Mouse (Mus musculus) ES-Bruce4 (cell line): ENCODE measurements around the gene 3110082I17Rik. TPM values are rescaled to one million over a fixed set of nuclear protein-coding genes. Genes with fewer than 3 reads are reported as not detected.
"Not testable (repeated sequence)": the region's sequence is repeated elsewhere in the genome, so short reads cannot be mapped to it uniquely, and the experiment has no call there.

Experiments used
- H3K27ac ChIP-seq: 2 replicates; pipeline ENCODE4 v1.5.1; 2012; ENCODE audit warnings: low read length, inconsistent platforms; ENCODE audit not compliant: insufficient read depth
- H3K27me3 ChIP-seq: 2 replicates; pipeline ENCODE4 v1.6.1; 2012; ENCODE audit warnings: mild to moderate bottlenecking, low read length, inconsistent platforms; ENCODE audit not compliant: control insufficient read depth, poor library complexity, insufficient read depth, severe bottlenecking
- H3K36me3 ChIP-seq: 2 replicates; pipeline ENCODE4 v1.6.1; 2012; ENCODE audit warnings: inconsistent platforms, mild to moderate bottlenecking, low read length, moderate library complexity; ENCODE audit not compliant: control insufficient read depth, poor library complexity, insufficient read depth, severe bottlenecking
- H3K4me1 ChIP-seq: one replicate; pipeline ENCODE4 v1.8.1; 2011; ENCODE audit warnings: low read length; ENCODE audit not compliant: control insufficient read depth, insufficient read depth
- H3K4me3 ChIP-seq: 2 replicates; pipeline ENCODE4 v1.5.1; 2011; ENCODE audit warnings: low read depth, mild to moderate bottlenecking, low read length
- H3K9ac ChIP-seq: 2 replicates; pipeline ENCODE4 v1.6.1; 2012; ENCODE audit warnings: low read depth, mild to moderate bottlenecking, inconsistent platforms; ENCODE audit not compliant: poor library complexity, severe bottlenecking
- H3K9me3 ChIP-seq: replicated peaks from 2 replicates; pipeline ENCODE4 v1.6.1; 2012; ENCODE audit warnings: mild to moderate bottlenecking, low read length, inconsistent platforms; ENCODE audit not compliant: control insufficient read depth, poor library complexity, insufficient read depth, severe bottlenecking
- CTCF ChIP-seq: IDR thresholded peaks from one replicate; pipeline ENCODE4 v1.8.1; 2011; ENCODE audit warnings: low read depth, low read length
- EP300 ChIP-seq: IDR thresholded peaks from 2 replicates; pipeline ENCODE4 v1.6.1; 2011; ENCODE audit warnings: low read depth, low read length; ENCODE audit not compliant: insufficient read depth
- POLR2A ChIP-seq: IDR thresholded peaks from one replicate; pipeline ENCODE4 v1.8.1; 2011; ENCODE audit warnings: low read length; ENCODE audit not compliant: insufficient read depth
- polyA plus RNA-seq: library from polyadenylated mRNA; stranded (reverse); fragments of >200 nt; gene quantifications from 2 replicates; pipeline ENCODE4 v1.2.4, GENCODE M21; 2011; ENCODE audit warnings: low read depth; ENCODE audit not compliant: missing spikeins, insufficient read depth, insufficient read length

Gene 3110082I17Rik
- polyA plus RNA-seq, 1 experiment, result 44.5 TPM

DNA sequence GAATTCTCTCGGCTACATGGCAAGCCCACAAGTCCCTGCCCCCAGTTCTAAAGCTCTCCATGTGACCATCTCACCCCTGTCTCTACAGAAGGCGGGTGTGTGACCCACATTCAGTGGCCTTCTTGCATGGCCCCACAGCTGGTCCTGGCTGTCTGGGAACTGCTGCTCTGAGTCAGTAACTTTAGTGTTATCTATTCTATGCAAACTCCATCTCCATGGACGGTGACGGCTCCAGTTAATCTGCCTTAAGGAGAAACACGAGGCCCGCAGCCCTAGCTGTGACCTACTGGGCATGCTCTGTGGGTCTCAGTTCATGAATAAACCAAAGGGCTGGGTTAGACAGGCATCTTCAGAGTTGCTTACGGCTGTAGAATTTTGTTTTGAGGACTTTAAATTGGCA is 65.9 kb downstream of the 3110082I17Rik start:
- H3K27ac ChIP-seq, result no peak overlapping the region
- no peak for TF ChIP-seq CTCF
- no peak for TF ChIP-seq POLR2A
- TF ChIP-seq EP300, result no peak
- no peaks in the 10 kb centered on the region for H3K36me3 ChIP-seq
- no peak overlapping the region for H3K4me3 ChIP-seq
- H3K4me1 ChIP-seq, result no peaks in the 10 kb centered on the region
- no peak overlapping the region for H3K9ac ChIP-seq
- no peaks in the 10 kb centered on the region for H3K27me3 ChIP-seq
- no peaks in the 10 kb centered on the region for H3K9me3 ChIP-seq

DNA sequence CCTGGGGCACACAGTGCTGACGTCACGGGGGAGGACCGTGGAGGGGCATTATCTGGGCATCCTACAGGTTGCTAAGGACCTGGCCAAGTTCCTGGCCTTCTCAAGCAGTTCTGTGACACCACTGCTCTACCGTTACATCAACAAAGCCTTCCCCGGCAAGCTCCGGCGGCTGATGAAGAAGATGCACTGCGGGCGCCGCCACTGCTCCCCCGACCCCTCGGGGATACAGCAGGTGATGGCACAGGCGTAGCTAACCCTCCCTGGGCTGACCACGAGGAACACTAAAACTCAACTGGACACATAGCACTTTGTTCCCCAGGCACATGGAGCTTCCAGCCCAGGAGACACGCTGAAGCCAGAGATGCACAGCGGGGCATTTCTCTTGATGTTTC is 67.1 kb downstream of the 3110082I17Rik start:
- H3K9ac ChIP-seq, result no peak overlapping the region
- no peak overlapping the region for H3K4me3 ChIP-seq
- H3K9me3 ChIP-seq, result no peaks in the 10 kb centered on the region
- H3K36me3 ChIP-seq, result no peaks in the 10 kb centered on the region
- no peaks in the 10 kb centered on the region for H3K27me3 ChIP-seq
- TF ChIP-seq POLR2A (no peak), EP300 (no peak), CTCF (no peak)
- no peak overlapping the region for H3K27ac ChIP-seq
- H3K4me1 ChIP-seq, result no peaks in the 10 kb centered on the region

DNA sequence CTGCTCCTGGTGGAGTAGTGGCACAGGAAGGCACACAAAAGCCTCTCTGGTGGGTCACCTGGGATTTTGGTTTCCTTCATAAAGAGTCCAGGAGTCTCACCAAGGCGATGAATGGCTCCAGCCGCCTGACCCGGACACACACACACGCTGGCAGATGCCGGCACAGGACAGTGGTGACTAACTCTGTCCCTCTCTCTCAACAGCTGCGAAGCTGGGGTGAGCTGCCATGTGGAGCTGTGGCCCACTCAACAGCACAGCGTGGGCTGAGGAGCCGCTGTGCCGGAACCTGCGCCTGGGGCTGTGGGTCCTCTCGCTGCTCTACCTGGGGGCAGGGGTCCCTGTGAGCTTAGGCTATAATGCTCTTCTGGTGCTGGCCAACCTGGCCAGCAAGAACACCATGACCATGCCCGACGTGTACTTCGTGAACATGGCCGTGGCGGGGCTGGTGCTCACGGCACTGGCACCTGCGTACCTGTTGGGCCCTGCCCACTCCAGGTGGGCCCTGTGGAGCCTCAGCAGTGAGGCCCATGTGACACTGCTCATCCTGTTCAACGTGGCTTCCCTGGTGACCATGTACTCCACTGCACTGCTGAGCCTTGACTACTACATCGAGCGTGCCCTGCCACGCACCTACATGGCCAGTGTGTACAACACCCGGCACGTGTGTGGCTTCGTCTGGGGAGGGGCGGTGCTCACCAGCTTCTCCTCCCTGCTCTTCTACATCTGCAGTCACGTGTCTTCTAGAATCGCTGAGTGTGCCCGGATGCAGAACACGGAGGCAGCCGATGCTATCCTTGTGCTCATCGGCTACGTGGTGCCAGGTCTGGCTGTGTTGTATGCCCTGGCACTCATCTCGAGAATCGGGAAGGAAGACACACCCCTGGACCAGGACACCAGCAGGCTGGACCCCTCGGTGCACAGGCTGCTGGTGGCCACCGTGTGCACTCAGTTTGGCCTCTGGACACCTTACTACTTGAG is 67.8 kb downstream of the 3110082I17Rik start:
- Histone ChIP-seq H3K27me3 (no peaks in the 10 kb centered on the region), H3K4me3 (no peak overlapping the region), H3K36me3 (no peaks in the 10 kb centered on the region), H3K4me1 (no peaks in the 10 kb centered on the region), H3K9ac (no peak overlapping the region), H3K27ac (no peak overlapping the region), H3K9me3 (no peaks in the 10 kb centered on the region)
- TF ChIP-seq POLR2A (no peak), CTCF (no peak), EP300 (no peak)

DNA sequence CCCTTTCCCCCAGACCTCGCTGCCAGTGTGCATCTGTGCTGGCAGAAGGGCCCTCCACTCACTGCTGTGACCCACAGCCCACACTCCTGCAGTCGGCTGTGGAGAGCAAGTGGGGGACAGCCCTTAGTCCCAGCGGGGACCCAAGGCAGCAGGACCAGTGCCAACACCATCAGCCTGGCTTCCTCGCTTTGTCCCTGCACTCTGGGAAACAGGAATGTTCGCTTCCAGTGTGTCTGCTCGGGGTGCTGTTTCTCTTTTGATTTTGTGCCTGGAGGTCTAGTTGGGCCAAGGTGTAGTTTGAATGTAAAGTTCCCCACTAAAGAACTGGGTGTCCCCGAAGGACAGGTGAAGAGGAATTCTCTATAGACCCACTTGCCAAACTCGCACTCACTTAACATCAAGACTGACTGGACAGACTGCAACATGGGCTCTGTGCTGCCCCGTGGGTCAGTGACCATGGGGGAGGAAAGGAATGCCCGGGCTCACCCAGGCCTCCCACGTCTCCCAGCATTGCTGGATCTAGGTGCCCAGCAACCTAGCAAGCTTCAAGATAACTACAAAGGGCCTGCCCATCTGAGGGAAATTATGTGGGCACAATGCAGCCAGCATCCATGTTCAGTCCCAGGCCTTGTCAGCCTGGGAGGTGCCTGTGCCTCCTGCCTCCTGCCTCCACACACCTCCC is 68.9 kb downstream of the 3110082I17Rik start:
- no peaks in the 10 kb centered on the region for H3K27me3 ChIP-seq
- no peaks in the 10 kb centered on the region for H3K9me3 ChIP-seq
- no peak overlapping the region for H3K9ac ChIP-seq
- no peak for TF ChIP-seq POLR2A
- no peaks in the 10 kb centered on the region for H3K36me3 ChIP-seq
- no peak overlapping the region for H3K27ac ChIP-seq
- H3K4me1 ChIP-seq, result no peaks in the 10 kb centered on the region
- H3K4me3 ChIP-seq, result no peak overlapping the region

DNA sequence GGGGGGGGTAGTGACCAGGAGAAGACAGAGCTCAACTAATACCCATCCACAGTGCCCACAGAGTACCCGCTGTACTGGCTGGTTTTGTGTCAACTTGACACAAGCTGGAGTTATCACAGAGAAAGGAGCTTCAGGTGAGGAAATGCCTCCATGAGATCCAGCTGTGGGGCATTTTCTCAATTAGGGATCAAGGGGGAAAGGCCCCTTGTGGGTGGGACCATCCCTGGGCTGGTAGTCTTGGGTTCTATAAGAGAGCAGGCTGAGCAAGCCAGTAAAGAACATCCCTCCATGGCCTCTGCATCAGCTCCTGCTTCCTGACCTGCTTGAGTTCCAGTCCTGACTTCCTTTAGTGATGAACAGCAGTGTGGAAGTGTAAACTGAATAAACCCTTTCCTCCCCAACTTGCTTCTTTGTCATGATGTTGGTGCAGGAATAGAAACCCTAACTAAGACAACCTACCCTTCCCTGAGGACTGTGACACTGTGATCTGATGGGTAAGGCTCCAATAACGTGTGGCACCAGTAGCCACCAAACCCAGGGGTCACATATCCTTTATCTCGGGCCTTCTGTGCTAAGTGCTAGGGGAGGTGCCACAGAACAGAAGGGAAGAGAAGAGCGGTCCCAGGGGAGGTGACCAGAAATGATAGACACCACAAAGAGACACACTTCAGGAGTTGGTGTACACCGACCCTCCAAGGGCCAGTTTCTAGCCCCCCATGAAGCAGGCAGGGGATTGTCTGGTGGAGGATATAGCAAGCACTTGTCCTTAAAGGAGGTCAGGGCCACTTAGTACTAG is 69.8 kb downstream of the 3110082I17Rik start:
- not testable (repeated sequence) for H3K4me1 ChIP-seq, H3K36me3 ChIP-seq, H3K9me3 ChIP-seq, H3K27me3 ChIP-seq, H3K9ac ChIP-seq, H3K4me3 ChIP-seq, H3K27ac ChIP-seq
